Mouse (Mus musculus): Measurements from ENCODE around the gene Kif1b. TPM values are rescaled to one million over a fixed set of nuclear protein-coding genes. Genes with fewer than 3 reads are reported as not detected.
A peak's percentile ranks its signal among the peaks of the same experiment; 100 is the strongest.

Gene Kif1b
- polyA plus RNA-seq, 1 experiment from 2014 or later, result 49.2 TPM

DNA sequence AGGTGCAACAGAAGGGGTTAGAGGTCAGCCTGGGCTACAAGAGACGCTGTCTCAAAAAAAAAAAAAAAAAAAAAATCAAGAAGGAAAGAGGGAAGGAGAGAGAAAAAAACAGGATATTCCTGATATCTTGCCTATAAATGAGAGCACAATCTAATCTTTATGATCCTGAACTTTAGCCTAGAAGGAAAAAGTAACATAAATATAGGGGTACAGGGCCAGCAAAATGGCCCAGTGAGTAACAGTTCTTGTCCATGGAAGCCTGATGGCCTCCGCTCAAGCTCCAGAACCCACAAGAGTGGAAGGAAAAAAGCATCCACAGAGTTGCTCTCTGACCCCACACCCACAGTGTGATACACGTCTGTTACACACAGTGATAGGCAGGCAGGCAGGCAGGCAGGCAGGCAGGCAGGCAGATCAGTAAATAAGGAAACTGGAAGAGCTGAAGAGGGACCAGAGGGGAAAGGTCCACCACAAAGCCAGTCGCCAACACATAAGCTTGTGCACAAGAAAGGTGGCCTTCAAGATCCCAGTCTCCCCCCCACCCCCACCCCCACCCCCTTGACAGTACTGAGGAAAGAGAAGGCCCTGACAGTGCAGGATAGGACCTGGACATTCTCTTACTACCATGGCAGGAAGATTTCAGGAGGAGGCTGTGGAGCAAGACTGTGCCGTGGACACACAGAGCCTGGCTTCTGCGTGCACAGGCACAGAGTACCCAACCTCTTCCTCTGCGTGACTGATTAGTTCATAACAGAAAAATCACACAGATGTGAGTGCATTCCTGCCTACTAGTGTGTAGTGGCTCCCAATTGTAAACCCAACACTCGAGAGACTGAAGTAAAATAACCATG, 21.0 kb downstream of the Kif1b start:
- H3K27me3 ChIP-seq, result no peaks in the 10 kb centered on the region
- H3K4me2 ChIP-seq (replicated peaks), result no peak overlapping the region
- no peak overlapping the region for H3K27ac ChIP-seq
- no peak overlapping the region for H3K4me3 ChIP-seq
- peaks cover 25% of the 10 kb centered on the region for H3K36me3 ChIP-seq
- no peaks in the 10 kb centered on the region for H3K9me3 ChIP-seq
- H3K4me1 ChIP-seq, result peaks cover 5% of the 10 kb centered on the region
- ATAC-seq (ENCODE audit: low FRiP score, low read depth), result no peak
- no peak overlapping the region for H3K9ac ChIP-seq
- 79% methylated on average over 8 of the region's 8 CpGs for WGBS

DNA sequence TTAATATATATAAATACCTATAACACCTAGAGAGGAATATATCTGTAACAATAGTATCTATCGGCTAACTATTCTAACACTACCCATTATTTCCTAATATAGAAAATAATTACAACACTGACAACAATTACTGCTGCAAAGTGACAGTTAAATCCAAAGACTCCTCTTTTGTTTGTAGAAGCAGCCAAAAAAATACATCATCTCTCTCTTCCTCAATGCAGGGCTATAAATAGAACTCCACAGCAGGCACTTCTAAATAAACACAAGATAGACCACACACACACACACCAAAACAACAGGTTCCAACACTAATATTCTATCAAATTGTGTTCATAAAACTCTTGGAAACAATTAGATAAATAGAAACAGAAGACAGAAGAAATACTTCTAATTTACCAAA, 21.8 kb downstream of the Kif1b start:
- H3K36me3 ChIP-seq, result peaks cover 21% of the 10 kb centered on the region
- no peaks in the 10 kb centered on the region for H3K27me3 ChIP-seq
- no peak overlapping the region for H3K9ac ChIP-seq
- H3K9me3 ChIP-seq, result no peaks in the 10 kb centered on the region
- no peak for ATAC-seq (ENCODE audit: low FRiP score, low read depth)
- no peak overlapping the region for H3K27ac ChIP-seq
- no peak overlapping the region for H3K4me3 ChIP-seq
- WGBS, result 100% methylated on average over 1 of the region's 1 CpGs
- H3K4me1 ChIP-seq, result peaks cover 5% of the 10 kb centered on the region
- H3K4me2 ChIP-seq (replicated peaks), result no peak overlapping the region

DNA sequence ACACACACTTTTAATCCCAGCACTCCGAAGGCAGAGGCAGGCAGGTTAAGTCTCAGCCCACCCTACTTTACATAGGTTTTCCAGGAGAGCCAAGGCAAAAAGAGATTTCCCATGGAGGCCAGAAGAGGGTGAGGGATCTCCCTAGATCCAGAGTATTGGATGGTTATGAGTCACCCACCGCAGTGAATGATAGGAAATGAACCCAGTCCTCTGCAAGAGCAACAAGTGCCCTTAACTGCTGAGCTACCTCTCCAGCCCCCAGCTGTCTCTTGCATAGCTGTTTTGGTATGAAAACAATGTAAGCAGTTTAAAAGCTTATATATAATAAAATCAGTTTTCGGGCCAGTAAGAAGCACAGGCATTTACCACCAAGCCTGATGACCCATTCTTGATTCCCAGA, 24.5 kb downstream of the Kif1b start:
- WGBS, result 86% methylated on average over 3 of the region's 3 CpGs

GRCm38 (mm10) chr4:149282025-149282738, 25.3 kb downstream of the Kif1b start:
- no peak overlapping the region for H3K9ac ChIP-seq
- peaks cover 20% of the 10 kb centered on the region for H3K4me1 ChIP-seq
- H3K27me3 ChIP-seq, result no peaks in the 10 kb centered on the region
- no peak overlapping the region for H3K4me2 ChIP-seq (replicated peaks)
- no peak overlapping the region for H3K4me3 ChIP-seq
- H3K27ac ChIP-seq, result no peak overlapping the region
- WGBS, result 82% methylated on average over 7 of the region's 7 CpGs
- H3K36me3 ChIP-seq, result 0 out of 2 replicates have a peak, but pooled peaks cover 3% of the 10 kb centered on the region
- ATAC-seq (ENCODE audit: low FRiP score, low read depth), result no peak
- no peaks in the 10 kb centered on the region for H3K9me3 ChIP-seq

More for the DNA sequence above, 24.5 kb downstream of the Kif1b start:
- no peak for ATAC-seq (ENCODE audit: low FRiP score, low read depth)
- Histone ChIP-seq H3K27ac (no peak overlapping the region), H3K9me3 (no peaks in the 10 kb centered on the region), H3K4me2 (replicated peaks) (no peak overlapping the region), H3K27me3 (no peaks in the 10 kb centered on the region), H3K4me1 (peaks cover 12% of the 10 kb centered on the region), H3K36me3 (0 out of 2 replicates have a peak, but pooled peaks cover 3% of the 10 kb centered on the region), H3K9ac (no peak overlapping the region), H3K4me3 (no peak overlapping the region)

GRCm38 (mm10) chr4:149277571-149277970, 29.9 kb downstream of the Kif1b start:
- ATAC-seq (ENCODE audit: low FRiP score, low read depth), result peak; percentile 96

DNA sequence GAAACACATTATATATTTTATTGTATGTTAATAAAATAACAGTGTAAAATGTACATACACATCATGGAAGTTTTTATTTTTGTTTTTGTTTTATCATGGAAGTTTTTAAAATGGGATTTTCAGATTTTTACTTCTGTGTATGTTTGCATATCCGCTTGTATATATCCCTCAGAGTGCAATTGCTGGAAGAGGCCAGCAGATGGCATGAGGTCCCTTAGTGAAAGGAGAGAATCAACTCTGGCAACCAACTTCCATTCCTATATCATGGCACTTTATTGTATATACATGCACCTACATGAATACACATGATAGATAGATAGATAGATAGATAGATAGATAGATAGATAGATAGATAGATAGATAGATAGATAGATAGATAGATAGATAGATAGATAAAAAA, 34.4 kb downstream of the Kif1b start:
- H3K4me1 ChIP-seq, result peaks cover 11% of the 10 kb centered on the region
- ATAC-seq (ENCODE audit: low FRiP score, low read depth), result no peak
- WGBS, result 98% methylated on average over 1 of the region's 1 CpGs
- H3K27me3 ChIP-seq, result no peaks in the 10 kb centered on the region
- no peak overlapping the region for H3K9ac ChIP-seq
- H3K36me3 ChIP-seq, result peaks cover 60% of the 10 kb centered on the region
- no peak overlapping the region for H3K4me2 ChIP-seq (replicated peaks)
- no peak overlapping the region for H3K4me3 ChIP-seq
- peaks cover 3% of the 10 kb centered on the region; the same call in 1 of the 2 replicates for H3K9me3 ChIP-seq
- no peak overlapping the region for H3K27ac ChIP-seq

More at GRCm38 (mm10) chr4:149277571-149277970, 29.9 kb downstream of the Kif1b start:
- Histone ChIP-seq H3K4me1 (peaks cover 18% of the 10 kb centered on the region), H3K4me3 (no peak overlapping the region), H3K9ac (no peak overlapping the region), H3K27ac (0 out of 2 replicates have a peak overlapping the region, but pooled peaks have one; percentile 63), H3K27me3 (no peaks in the 10 kb centered on the region), H3K36me3 (peaks cover 31% of the 10 kb centered on the region), H3K4me2 (replicated peaks) (peak overlapping the region; percentile 39), H3K9me3 (peaks cover 3% of the 10 kb centered on the region; the same call in 1 of the 2 replicates)
- WGBS, result 39% methylated on average over 4 of the region's 4 CpGs

GRCm38 (mm10) chr4:149270541-149270940, 37.0 kb downstream of the Kif1b start:
- H3K36me3 ChIP-seq, result peaks cover 83% of the 10 kb centered on the region
- 94% methylated on average over 6 of the region's 6 CpGs for WGBS
- no peaks in the 10 kb centered on the region for H3K4me1 ChIP-seq
- peaks cover 3% of the 10 kb centered on the region; the same call in 1 of the 2 replicates for H3K9me3 ChIP-seq
- ATAC-seq (ENCODE audit: low FRiP score, low read depth), result no peak
- H3K9ac ChIP-seq, result no peak overlapping the region
- no peak overlapping the region for H3K4me3 ChIP-seq
- no peaks in the 10 kb centered on the region for H3K27me3 ChIP-seq
- H3K27ac ChIP-seq, result no peak overlapping the region
- H3K4me2 ChIP-seq (replicated peaks), result no peak overlapping the region

GRCm38 (mm10) chr4:149269026-149269425, 38.5 kb downstream of the Kif1b start:
- peaks cover 75% of the 10 kb centered on the region for H3K36me3 ChIP-seq
- ATAC-seq (ENCODE audit: low FRiP score, low read depth), result no peak
- WGBS, result 73% methylated on average over 4 of the region's 4 CpGs

GRCm38 (mm10) chr4:149264895-149265294, 42.6 kb downstream of the Kif1b start:
- H3K4me3 ChIP-seq, result no peak overlapping the region

More at GRCm38 (mm10) chr4:149269026-149269425, 38.5 kb downstream of the Kif1b start:
- no peak overlapping the region for H3K9ac ChIP-seq
- H3K27ac ChIP-seq, result no peak overlapping the region
- no peaks in the 10 kb centered on the region for H3K27me3 ChIP-seq
- H3K9me3 ChIP-seq, result peaks cover 3% of the 10 kb centered on the region; the same call in 1 of the 2 replicates
- no peak overlapping the region for H3K4me3 ChIP-seq
- no peaks in the 10 kb centered on the region for H3K4me1 ChIP-seq
- H3K4me2 ChIP-seq (replicated peaks), result no peak overlapping the region

GRCm38 (mm10) chr4:149263218-149263617, 44.3 kb downstream of the Kif1b start:
- Histone ChIP-seq H3K36me3 (peaks cover 63% of the 10 kb centered on the region), H3K4me3 (no peak overlapping the region), H3K9me3 (no peaks in the 10 kb centered on the region), H3K27me3 (no peaks in the 10 kb centered on the region), H3K9ac (no peak overlapping the region), H3K4me2 (replicated peaks) (no peak overlapping the region), H3K27ac (no peak overlapping the region), H3K4me1 (no peaks in the 10 kb centered on the region)
- 87% methylated on average over 9 of the region's 9 CpGs for WGBS
- ATAC-seq (ENCODE audit: low FRiP score, low read depth), result no peak

More at GRCm38 (mm10) chr4:149264895-149265294, 42.6 kb downstream of the Kif1b start:
- no peak overlapping the region for H3K27ac ChIP-seq
- no peak for ATAC-seq (ENCODE audit: low FRiP score, low read depth)
- H3K4me1 ChIP-seq, result no peaks in the 10 kb centered on the region
- no peaks in the 10 kb centered on the region for H3K9me3 ChIP-seq
- peaks cover 63% of the 10 kb centered on the region for H3K36me3 ChIP-seq
- no peaks in the 10 kb centered on the region for H3K27me3 ChIP-seq
- 99% methylated on average over 2 of the region's 2 CpGs for whole genome bisulfite sequencing
- no peak overlapping the region for H3K9ac ChIP-seq
- H3K4me2 ChIP-seq (replicated peaks), result no peak overlapping the region

- Histone ChIP-seq H3K9ac (no peak overlapping the region), H3K27ac (no peak overlapping the region), H3K36me3 (peaks cover 64% of the 10 kb centered on the region)
Observed at GRCm38 (mm10) chr4:149261466-149261865, 46.0 kb downstream of the Kif1b start.

GRCm38 (mm10) chr4:149260911-149261310, 46.6 kb downstream of the Kif1b start:
- Histone ChIP-seq H3K4me3 (no peak overlapping the region), H3K27ac (no peak overlapping the region), H3K4me2 (replicated peaks) (no peak overlapping the region), H3K36me3 (peaks cover 63% of the 10 kb centered on the region), H3K4me1 (peaks cover 5% of the 10 kb centered on the region; the same call in 1 of the 2 replicates), H3K9me3 (no peaks in the 10 kb centered on the region), H3K27me3 (no peaks in the 10 kb centered on the region), H3K9ac (no peak overlapping the region)
- 91% methylated on average over 3 of the region's 3 CpGs for WGBS
- no peak for ATAC-seq (ENCODE audit: low FRiP score, low read depth)

More at GRCm38 (mm10) chr4:149261466-149261865, 46.0 kb downstream of the Kif1b start:
- peaks cover under 1% of the 10 kb centered on the region; the same call in 1 of the 2 replicates for H3K4me1 ChIP-seq
- no peak overlapping the region for H3K4me2 ChIP-seq (replicated peaks)
- H3K4me3 ChIP-seq, result no peak overlapping the region
- no peak for ATAC-seq (ENCODE audit: low FRiP score, low read depth)
- no peaks in the 10 kb centered on the region for H3K27me3 ChIP-seq
- 71% methylated on average over 3 of the region's 3 CpGs for WGBS
- H3K9me3 ChIP-seq, result no peaks in the 10 kb centered on the region

Measured in limb, embryonic 13.5 days (tissue).